Comparison of ENCODE assay signal across 8 mouse cellular contexts in the genomic region with DNA sequence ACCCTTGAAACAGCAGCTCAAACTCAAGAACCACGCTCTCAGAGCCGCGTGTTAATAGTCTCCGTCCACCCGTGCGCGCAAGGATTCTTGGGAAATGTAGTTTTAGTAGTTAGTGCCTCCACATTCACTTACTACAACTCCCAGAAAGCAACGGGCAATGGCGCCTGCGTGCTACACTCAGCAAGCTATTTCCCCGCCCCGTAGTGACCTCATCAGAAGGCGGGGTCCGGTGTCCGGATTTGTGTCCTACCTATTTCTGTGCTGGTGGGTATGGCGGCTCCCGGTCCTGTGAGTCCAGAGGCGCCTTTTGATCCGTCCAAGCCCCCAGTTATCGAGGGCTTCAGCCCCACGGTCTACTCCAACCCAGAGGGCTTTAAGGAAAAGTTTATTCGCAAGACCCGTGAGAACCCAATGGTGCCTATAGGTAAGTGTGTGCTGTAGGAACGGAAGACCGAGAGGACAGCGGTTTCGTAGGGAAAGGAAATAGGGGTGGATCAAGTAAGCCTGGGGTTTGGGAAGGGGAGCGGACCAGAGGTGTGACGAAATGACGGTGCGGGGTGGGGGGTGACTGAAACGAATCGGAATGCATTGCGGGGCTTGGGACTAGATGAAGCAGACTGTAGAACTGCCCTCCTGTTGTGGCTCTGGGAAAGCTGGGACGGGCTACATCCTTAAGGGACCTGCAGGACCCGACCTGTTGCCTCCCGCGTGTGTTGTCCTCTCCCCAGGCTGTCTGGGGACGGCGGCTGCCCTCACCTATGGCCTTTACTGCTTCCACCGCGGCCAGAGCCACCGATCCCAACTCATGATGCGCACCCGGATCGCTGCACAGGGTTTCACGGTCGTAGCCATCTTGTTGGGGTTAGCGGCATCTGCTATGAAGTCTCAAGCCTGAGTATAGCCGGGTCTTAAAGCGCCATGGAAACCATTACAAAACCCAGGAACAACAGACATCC. TPM values are rescaled to one million over a fixed set of nuclear protein-coding genes. Genes with fewer than 3 reads are reported as not detected.
A peak's percentile ranks its signal among the peaks of the same experiment; 100 is the strongest.
DNase-seq lines count a peak whose midpoint lies in the region; ATAC-seq lines count a peak whose summit lies in the region.

Nop16 (minus strand) TSS at position 95 of the 956 bp plus-strand sequence.
Higd2a (plus strand) TSS at position 212 of the 956 bp plus-strand sequence.

- peak; percentile 98 for ATAC-seq in CD4-positive, CD25-positive, alpha-beta regulatory T cell, adult 4 months
- peak; percentile 97 for ATAC-seq in heart, embryonic 14.5 days (ENCODE audit: insufficient number of reproducible peaks, insufficient read depth, low FRiP score, low read depth)
- peak; percentile 97 for ATAC-seq in liver, embryonic 13.5 days (ENCODE audit: low read depth)
- ATAC-seq in stomach, embryonic 16.5 days (ENCODE audit: insufficient read depth, low FRiP score): peak; percentile 97

- no peaks in the 10 kb centered on the region for H3K9me3 ChIP-seq in heart, embryonic 14.5 days (ENCODE audit: control insufficient read depth, low read length)
- no peaks in the 10 kb centered on the region for H3K9me3 ChIP-seq in liver, embryonic 13.5 days (replicated peaks)
- H3K9me3 ChIP-seq in stomach, embryonic 16.5 days (replicated peaks; ENCODE audit: control insufficient read depth, low read length): no peaks in the 10 kb centered on the region

- peak; percentile 99 for DNase-seq in c-Kit-negative CD71-positive TER-119-positive erythroid progenitor cells, embryonic 14.5 days (ENCODE audit: low read depth, low spot score)
- peak; percentile 96 for DNase-seq in fibroblast of lung, adult 2 months (ENCODE audit: low read depth)
- peak; percentile 99 for DNase-seq in kidney, postnatal 14 days
- peak; percentile 98 for DNase-seq in liver, embryonic 13.5 days
- DNase-seq in neural tube, embryonic 10.5 days (ENCODE audit: extremely low spot score, low spot score): peak; percentile 95

- H3K27ac ChIP-seq in heart, embryonic 14.5 days (replicated peaks in 1 of 2; ENCODE audit: control insufficient read depth in 1 of 2, insufficient read depth in 1 of 2, low read depth in 2 of 2, low read length in 2 of 2): peak within 1 kb of the TSS; percentile 71 to 76
- H3K27ac ChIP-seq in liver, embryonic 13.5 days: peak within 1 kb of the TSS; percentile 82
- peak within 1 kb of the TSS; percentile 89 for H3K27ac ChIP-seq in stomach, embryonic 16.5 days (ENCODE audit: low read length)

- peaks cover 59% of the 10 kb centered on the region for H3K36me3 ChIP-seq in heart, embryonic 14.5 days (ENCODE audit: control insufficient read depth, insufficient read depth, low read length)
- peaks cover 53% of the 10 kb centered on the region for H3K36me3 ChIP-seq in liver, embryonic 13.5 days
- peaks cover 4% of the 10 kb centered on the region; the same call in 1 of the 2 replicates for H3K36me3 ChIP-seq in stomach, embryonic 16.5 days (ENCODE audit: control insufficient read depth, insufficient read depth, low read length)

- peak within 1 kb of the TSS; percentile 80 to 93 for H3K4me3 ChIP-seq in heart, embryonic 14.5 days (ENCODE audit: control insufficient read depth in 1 of 2, insufficient read depth in 1 of 2, low read depth in 1 of 2, low read length in 2 of 2)
- peak within 1 kb of the TSS; percentile 92 for H3K4me3 ChIP-seq in liver, embryonic 13.5 days (replicated peaks)
- H3K4me3 ChIP-seq in stomach, embryonic 16.5 days (replicated peaks; ENCODE audit: low read length): peak within 1 kb of the TSS; percentile 97

- H3K4me1 ChIP-seq in heart, embryonic 14.5 days (ENCODE audit: control insufficient read depth in 2 of 2, insufficient read depth in 2 of 2, low read length in 2 of 2): peaks cover 4 to 13% of the 10 kb centered on the region in 2 experiments; a peak in 3 of 4 replicates
- peaks cover 33% of the 10 kb centered on the region for H3K4me1 ChIP-seq in liver, embryonic 13.5 days (replicated peaks)
- H3K4me1 ChIP-seq in stomach, embryonic 16.5 days (ENCODE audit: control insufficient read depth, insufficient read depth, low read length): peaks cover 15% of the 10 kb centered on the region

- H3K9ac ChIP-seq in heart, embryonic 14.5 days (ENCODE audit: low read length): peak within 1 kb of the TSS; percentile 88
- peak within 1 kb of the TSS; percentile 93 for H3K9ac ChIP-seq in liver, embryonic 13.5 days
- peak within 1 kb of the TSS; percentile 89 for H3K9ac ChIP-seq in stomach, embryonic 16.5 days (ENCODE audit: low read length)

- H3K27me3 ChIP-seq in heart, embryonic 14.5 days (ENCODE audit: control insufficient read depth, insufficient read depth, low read length): no peaks in the 10 kb centered on the region
- H3K27me3 ChIP-seq in liver, embryonic 13.5 days: no peaks in the 10 kb centered on the region
- no peaks in the 10 kb centered on the region for H3K27me3 ChIP-seq in stomach, embryonic 16.5 days (ENCODE audit: control insufficient read depth, insufficient read depth, low read length)

- peak within 1 kb of the TSS; percentile 86 for H3K4me2 ChIP-seq in heart, embryonic 14.5 days (ENCODE audit: low read length)
- peak within 1 kb of the TSS; percentile 75 for H3K4me2 ChIP-seq in liver, embryonic 13.5 days
- H3K4me2 ChIP-seq in stomach, embryonic 16.5 days (ENCODE audit: low read depth, low read length): peak within 1 kb of the TSS; percentile 63

- under 1% methylated on average over 51 of the region's 51 CpGs for WGBS in heart, embryonic 14.5 days
- WGBS in liver, embryonic 13.5 days (ENCODE audit: insufficient replicate concordance): under 1% methylated on average over 51 of the region's 51 CpGs
- under 1% methylated on average over 51 of the region's 51 CpGs for WGBS in stomach, embryonic 16.5 days

RNA-seq across cellular contexts. Expression of gene Nop16, which starts in this region (rescaled TPM):
- polyA plus RNA-seq in CD4-positive, CD25-positive, alpha-beta regulatory T cell, adult 4 months (2017; shearing (Covaris generic)): 10 to 100 TPM; 59.5 to 64.6 TPM
- 46.5 and 48.9 TPM in 2 replicates for polyA plus RNA-seq in heart, embryonic 14.5 days (2014; fragmentation: Nextera tagmentation; extraction: Ambion mirVana)
- 74.9 and 84.5 TPM in 2 replicates for polyA plus RNA-seq in liver, embryonic 13.5 days (2015; fragmentation: Nextera tagmentation; extraction: Ambion mirVana)
- polyA plus RNA-seq in stomach, embryonic 16.5 days (2015; fragmentation: Nextera tagmentation; extraction: Ambion mirVana): 87.1 and 88.7 TPM in 2 replicates

RNA-seq across cellular contexts. Expression of gene Higd2a, which starts in this region (rescaled TPM):
- polyA plus RNA-seq in CD4-positive, CD25-positive, alpha-beta regulatory T cell, adult 4 months (2017; shearing (Covaris generic)): 100 to 1,000 TPM in 1 of 2 experiments, 10 to 100 TPM in 1; 98.7 to 110 TPM
- 318 and 319 TPM in 2 replicates for polyA plus RNA-seq in heart, embryonic 14.5 days (2014; fragmentation: Nextera tagmentation; extraction: Ambion mirVana)
- 117 and 118 TPM in 2 replicates for polyA plus RNA-seq in liver, embryonic 13.5 days (2015; fragmentation: Nextera tagmentation; extraction: Ambion mirVana)
- 182 and 211 TPM in 2 replicates for polyA plus RNA-seq in stomach, embryonic 16.5 days (2015; fragmentation: Nextera tagmentation; extraction: Ambion mirVana)

Comparison
In these comparisons a context has a peak if more than half of its experiments do, and no peak if none do; other contexts are left out.
1. Peak in every context shown above with its lines: DNase-seq, ATAC-seq, H3K4me3 ChIP-seq and H3K27ac ChIP-seq.